Mouse (Mus musculus): ENCODE measurements at regions not wholly inside any gene's neighbourhood (a gene's known extent, or its start where the extent isn't known, plus 50 kb on each side); places are given as distances from the start of the nearest gene placed in this dataset.
A peak's percentile ranks its signal among the peaks of the same experiment; 100 is the strongest.

GRCm38 (mm10) chr14:55168336-55168909 is 51.7 kb upstream of the Jph4 start:
- peak; percentile 82 for DNase-seq

- DNase-seq: peak; percentile 43
Observed at GRCm38 (mm10) chr14:55169021-55169855, 52.5 kb upstream of the Jph4 start.

GRCm38 (mm10) chr14:55169856-55170117 is 52.0 kb upstream of the Dhrs2 start:
- DNase-seq: no peak

GRCm38 (mm10) chr14:55171311-55172049 is 50.3 kb upstream of the Dhrs2 start:
- peak; percentile 68 for DNase-seq

Measured in cerebellum, adult 8-10 months (tissue).